ENCODE assay signal across 22 mouse cellular contexts in the genomic region with DNA sequence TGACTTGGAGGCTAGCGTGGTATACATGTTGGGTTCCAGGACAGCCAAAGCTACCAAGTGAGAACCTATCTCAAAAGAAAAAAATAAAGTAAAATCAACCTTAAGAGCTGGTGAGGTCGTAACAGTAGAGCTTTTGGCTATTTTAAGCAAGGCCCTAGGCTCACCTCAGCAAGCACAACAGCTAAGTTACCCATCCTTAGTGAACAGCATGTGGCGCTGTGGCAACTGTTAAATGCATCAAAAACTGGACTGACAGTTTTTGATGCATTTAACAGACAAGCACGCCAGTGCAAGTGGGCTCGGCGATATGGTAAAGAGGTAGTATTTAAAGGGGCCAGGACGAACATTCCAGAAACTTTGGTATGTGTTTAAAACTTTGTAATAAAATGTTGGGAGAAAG. TPM values are rescaled to one million over a fixed set of nuclear protein-coding genes. Genes with fewer than 3 reads are reported as not detected.
DNase-seq lines count a peak whose midpoint lies in the region; ATAC-seq and TF ChIP-seq lines count a peak whose summit lies in the region.
"Had no signal": no experiment of that assay in that cellular context is flagged by ENCODE, and none has a peak within 500 bp of the region (broad histone marks: within the 10 kb centered on the region; RNA-seq: fewer than 3 reads in every experiment).

No protein-coding gene starts in this region.

- H3K27ac ChIP-seq in layer of hippocampus, adult 2 months, result no peak overlapping the region
- 0 out of 2 replicates have a peak overlapping the region, but pooled peaks have one; percentile 17 for H3K27ac ChIP-seq in embryonic facial prominence, embryonic 14.5 days (replicated peaks; ENCODE audit: low read depth, low read length)
- no peak overlapping the region for H3K27ac ChIP-seq in liver, postnatal 0 days (ENCODE audit: low read depth)
- H3K27ac ChIP-seq: embryonic facial prominence, embryonic 12.5 days; forebrain, embryonic 10.5 days; midbrain, embryonic 12.5 days had no signal

- no peak for TF ChIP-seq EP300 in liver, postnatal 0 days (IDR thresholded peaks at IDR 0.05; ENCODE audit: low read depth)

- no peak overlapping the region for H3K4me2 ChIP-seq in embryonic facial prominence, embryonic 14.5 days (ENCODE audit: low read depth, low read length)
- H3K4me2 ChIP-seq in liver, postnatal 0 days (ENCODE audit: low read depth, low read length), result 0 out of 2 replicates have a peak overlapping the region, but pooled peaks have one; percentile 4
- H3K4me2 ChIP-seq: embryonic facial prominence, embryonic 12.5 days; midbrain, embryonic 12.5 days had no signal

- no peak for DNase-seq in layer of hippocampus, adult 2 months (ENCODE audit: low spot score in 2 of 2)
- DNase-seq in layer of hippocampus, adult 9-10 months (ENCODE audit: low spot score), result no peak
- peak; percentile 23 for DNase-seq in embryonic facial prominence, embryonic 14.5 days (ENCODE audit: low spot score)
- DNase-seq in liver, postnatal 0 days, result no peak
- DNase-seq in adrenal gland, adult 18-20 months (ENCODE audit: low spot score in 2 of 2), result no peak
- no peak for DNase-seq in left cerebral cortex, postnatal 25 days (ENCODE audit: low spot score in 2 of 2)
- DNase-seq: adrenal gland, postnatal 10 days; cerebellum, adult 18-20 months; gastrocnemius, postnatal 14 days; heart, postnatal 4 days; kidney, adult 11 months; kidney, postnatal 36 days; left cerebral cortex, postnatal 4 days; lung, postnatal 10 days; right cerebral cortex, postnatal 25 days; thymus, postnatal 36 days had no signal

- no peaks in the 10 kb centered on the region for H3K36me3 ChIP-seq in E14TG2a.4 (ENCODE audit: insufficient read depth, low read length)
- H3K36me3 ChIP-seq in embryonic facial prominence, embryonic 14.5 days (ENCODE audit: control insufficient read depth, insufficient read depth, low read length), result no peaks in the 10 kb centered on the region
- no peaks in the 10 kb centered on the region for H3K36me3 ChIP-seq in liver, postnatal 0 days (replicated peaks; ENCODE audit: insufficient read depth, low read length)
- H3K36me3 ChIP-seq: embryonic facial prominence, embryonic 12.5 days; midbrain, embryonic 12.5 days had no signal

- H3K9me3 ChIP-seq in E14TG2a.4 (ENCODE audit: low read length), result no peaks in the 10 kb centered on the region
- H3K9me3 ChIP-seq in embryonic facial prominence, embryonic 14.5 days (ENCODE audit: control insufficient read depth, low read length), result no peaks in the 10 kb centered on the region
- H3K9me3 ChIP-seq in liver, postnatal 0 days (ENCODE audit: low read length), result no peaks in the 10 kb centered on the region
- H3K9me3 ChIP-seq: embryonic facial prominence, embryonic 12.5 days; forebrain, embryonic 10.5 days; midbrain, embryonic 12.5 days had no signal

- H3K4me3 ChIP-seq in layer of hippocampus, adult 2 months, result no peak overlapping the region
- H3K4me3 ChIP-seq in E14TG2a.4 (replicated peaks; ENCODE audit: low read length), result no peak overlapping the region
- H3K4me3 ChIP-seq in embryonic facial prominence, embryonic 14.5 days (ENCODE audit: low read depth, low read length), result no peak overlapping the region
- H3K4me3 ChIP-seq in liver, postnatal 0 days (ENCODE audit: low read depth, low read length), result no peak overlapping the region
- H3K4me3 ChIP-seq: embryonic facial prominence, embryonic 12.5 days; forebrain, embryonic 10.5 days; midbrain, embryonic 12.5 days had no signal

- H3K9ac ChIP-seq in embryonic facial prominence, embryonic 14.5 days (ENCODE audit: low read depth, low read length), result no peak overlapping the region; the same call in 1 of the 2 replicates
- no peak overlapping the region for H3K9ac ChIP-seq in liver, postnatal 0 days (replicated peaks)
- H3K9ac ChIP-seq: embryonic facial prominence, embryonic 12.5 days; midbrain, embryonic 12.5 days had no signal

- H3K4me1 ChIP-seq in E14TG2a.4 (replicated peaks; ENCODE audit: low read depth, low read length), result peaks cover 17% of the 10 kb centered on the region
- H3K4me1 ChIP-seq in embryonic facial prominence, embryonic 14.5 days (ENCODE audit: control insufficient read depth, insufficient read depth, low read length), result peaks cover 29% of the 10 kb centered on the region
- peaks cover 43% of the 10 kb centered on the region for H3K4me1 ChIP-seq in liver, postnatal 0 days (ENCODE audit: insufficient read depth)

- TF ChIP-seq CTCF in layer of hippocampus, adult 2 months (conservative IDR thresholded peaks at IDR 0.05), result peak; percentile 27
- 0 out of 2 replicates have a peak, but pooled peaks have one; percentile 8 for TF ChIP-seq CTCF in E14TG2a.4 (conservative IDR thresholded peaks at IDR 0.05; ENCODE audit: low read length)
- TF ChIP-seq CTCF in liver, postnatal 0 days (IDR thresholded peaks at IDR 0.05; ENCODE audit: low read depth), result peak; percentile 54

- intact Hi-C loops in left cerebral cortex, postnatal 25 days (cut with DNase I), result no loop called here

- ATAC-seq in embryonic facial prominence, embryonic 14.5 days (ENCODE audit: low read depth), result no peak
- no peak for ATAC-seq in liver, postnatal 0 days
- ATAC-seq: CD4-positive, CD25-positive, alpha-beta regulatory T cell, adult 4 months; hindbrain, embryonic 16.5 days had no signal

- WGBS in embryonic facial prominence, embryonic 14.5 days, result 69% methylated on average over 7 of the region's 7 CpGs
- 60% methylated on average over 7 of the region's 7 CpGs for WGBS in liver, postnatal 0 days (ENCODE audit: insufficient replicate concordance)

- peaks cover 5% of the 10 kb centered on the region; the same call in 1 of the 2 replicates for H3K27me3 ChIP-seq in E14TG2a.4 (ENCODE audit: insufficient read depth, low read length)
- H3K27me3 ChIP-seq in embryonic facial prominence, embryonic 14.5 days (replicated peaks; ENCODE audit: control insufficient read depth, insufficient read depth, low read length), result no peaks in the 10 kb centered on the region
- H3K27me3 ChIP-seq in liver, postnatal 0 days (ENCODE audit: insufficient read depth, low read length), result no peaks in the 10 kb centered on the region
- H3K27me3 ChIP-seq: embryonic facial prominence, embryonic 12.5 days; midbrain, embryonic 12.5 days had no signal

RNA-seq across cellular contexts. Expression of a gene that starts 5.2 kb away (rescaled TPM):
- 10 to 100 TPM; 64.3 to 66.4 TPM for total RNA-seq in layer of hippocampus, adult 2 months (2021)
- polyA plus RNA-seq in embryonic facial prominence, embryonic 14.5 days (2014; fragmentation: Nextera tagmentation; extraction: Ambion mirVana), result 74.7 and 79.3 TPM in 2 replicates
- polyA plus RNA-seq in liver, postnatal 0 days (2015; fragmentation: Nextera tagmentation; extraction: Ambion mirVana), result 28.6 and 31.5 TPM in 2 replicates
- 10 to 100 TPM; 68.4 to 76.3 TPM for total RNA-seq in adrenal gland, adult 18-20 months (2021)
- 10 to 100 TPM; 64.4 to 67.1 TPM for total RNA-seq in left cerebral cortex, postnatal 25 days (2021)

RNA-seq across cellular contexts. Expression of a gene that starts 24.1 kb away (rescaled TPM):
- 10 to 100 TPM; 32.8 to 37.5 TPM for total RNA-seq in layer of hippocampus, adult 2 months (2021)
- 31.2 and 34.8 TPM in 2 replicates for polyA plus RNA-seq in embryonic facial prominence, embryonic 14.5 days (2014; fragmentation: Nextera tagmentation; extraction: Ambion mirVana)
- polyA plus RNA-seq in liver, postnatal 0 days (2015; fragmentation: Nextera tagmentation; extraction: Ambion mirVana), result 19.2 and 21.9 TPM in 2 replicates
- total RNA-seq in adrenal gland, adult 18-20 months (2021), result 10 to 100 TPM; 30.6 to 35.9 TPM
- total RNA-seq in left cerebral cortex, postnatal 25 days (2021), result 10 to 100 TPM; 27.7 to 28.6 TPM
